Mouse (Mus musculus) ES-E14 (cell line): ENCODE measurements around the gene Hoxc10.

Experiments
- MAFK ChIP-seq: IDR thresholded peaks from 2 replicates; pipeline ENCODE4 v1.6.1; 2014; ENCODE audit warnings: mild to moderate bottlenecking, low read depth, low read length, inconsistent platforms; ENCODE audit not compliant: insufficient read depth
- ZC3H11A ChIP-seq: IDR thresholded peaks from 2 replicates; pipeline ENCODE4 v1.6.1; 2012; ENCODE audit warnings: low read depth, mild to moderate bottlenecking, inconsistent platforms, low read length, borderline replicate concordance

DNA sequence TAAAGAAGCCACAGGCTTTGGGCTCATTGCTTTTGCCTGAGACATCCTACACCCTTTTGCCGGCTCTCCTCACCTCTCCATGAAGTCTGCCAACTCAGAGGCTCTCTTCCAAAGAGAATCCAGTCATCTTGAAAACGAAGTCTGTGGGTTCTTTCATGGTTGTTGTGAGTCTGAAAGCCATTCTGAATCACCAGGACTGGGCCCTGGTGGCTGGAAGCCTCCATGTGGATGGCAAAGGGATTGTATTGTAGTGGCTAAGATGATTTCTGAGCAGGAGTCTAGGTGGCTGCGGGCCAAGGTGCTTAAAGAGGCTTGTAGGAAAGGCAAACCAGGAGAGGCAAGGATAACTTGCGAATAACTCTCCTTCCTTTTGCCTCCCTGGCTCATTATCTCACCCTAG, 35.6 kb downstream of the Hoxc10 start:
- no peak for TF ChIP-seq ZC3H11A
- no peak for TF ChIP-seq MAFK
